20 mouse cellular contexts compared by ENCODE assay signal in the genomic region with DNA sequence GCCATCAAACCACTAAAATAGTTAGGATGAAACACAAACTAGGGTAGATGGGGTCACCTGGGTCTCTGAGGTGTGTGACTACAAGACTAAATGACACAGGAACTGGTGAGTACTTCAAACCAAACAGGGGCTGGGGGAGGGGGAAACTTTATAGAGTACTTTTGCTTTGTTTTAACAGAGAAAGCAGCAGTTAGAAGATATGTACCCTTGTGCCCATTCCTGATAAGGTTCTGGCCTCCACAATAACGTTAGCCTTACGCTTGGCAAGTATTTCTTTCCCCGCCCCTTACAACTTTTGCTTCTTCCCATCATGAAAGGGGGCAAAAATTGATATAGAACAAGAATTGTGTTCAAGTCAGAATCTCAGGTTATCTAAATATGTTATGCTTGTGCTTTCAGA. TPM values are rescaled to one million over a fixed set of nuclear protein-coding genes. Genes with fewer than 3 reads are reported as not detected.
"Had no signal": no experiment of that assay in that cellular context is flagged by ENCODE, and none has a peak within 500 bp of the region (broad histone marks: within the 10 kb centered on the region; RNA-seq: fewer than 3 reads in every experiment).

No protein-coding gene starts in this region.

- DNase-seq: kidney, adult 11 months; kidney, postnatal 10 days; kidney, postnatal 4 days; lung, postnatal 36 days; thymus, adult 2 months; thymus, postnatal 25 days had no signal

- H3K4me3 ChIP-seq: layer of hippocampus, adult 2 months; limb, embryonic 12.5 days; midbrain, embryonic 15.5 days; neural tube, embryonic 12.5 days had no signal

- H3K36me3 ChIP-seq: limb, embryonic 12.5 days; midbrain, embryonic 15.5 days; neural tube, embryonic 12.5 days had no signal

- ATAC-seq: midbrain, embryonic 15.5 days had no signal

- H3K27ac ChIP-seq: layer of hippocampus, adult 2 months; limb, embryonic 12.5 days; midbrain, embryonic 15.5 days; neural tube, embryonic 12.5 days had no signal

- H3K9me3 ChIP-seq: limb, embryonic 12.5 days; midbrain, embryonic 15.5 days; neural tube, embryonic 12.5 days had no signal

- H3K9ac ChIP-seq: limb, embryonic 12.5 days; midbrain, embryonic 15.5 days; neural tube, embryonic 12.5 days had no signal

- H3K4me2 ChIP-seq: limb, embryonic 12.5 days; midbrain, embryonic 11.5 days; midbrain, embryonic 15.5 days; neural tube, embryonic 12.5 days had no signal

RNA-seq across cellular contexts. Expression of a gene that starts 3.6 kb away (rescaled TPM):
- total RNA-seq: layer of hippocampus, adult 2 months; layer of hippocampus, postnatal 10 days; liver, adult 2 months; megakaryocyte, adult 5-6 weeks; monocyte, adult 5-6 weeks; neutrophil, adult 5-6 weeks had no signal
- polyA plus RNA-seq: kidney, embryonic 14.5 days; limb, embryonic 12.5 days; liver, adult 2 months; lung, embryonic 16.5 days; stomach, embryonic 14.5 days; urinary bladder, adult 2 months had no signal
